Mouse (Mus musculus): ENCODE measurements around the gene Brox. TPM values are rescaled to one million over a fixed set of nuclear protein-coding genes. Genes with fewer than 3 reads are reported as not detected.

Brox gene
- polyA plus RNA-seq, 1 experiment, result 19.8 TPM

DNA sequence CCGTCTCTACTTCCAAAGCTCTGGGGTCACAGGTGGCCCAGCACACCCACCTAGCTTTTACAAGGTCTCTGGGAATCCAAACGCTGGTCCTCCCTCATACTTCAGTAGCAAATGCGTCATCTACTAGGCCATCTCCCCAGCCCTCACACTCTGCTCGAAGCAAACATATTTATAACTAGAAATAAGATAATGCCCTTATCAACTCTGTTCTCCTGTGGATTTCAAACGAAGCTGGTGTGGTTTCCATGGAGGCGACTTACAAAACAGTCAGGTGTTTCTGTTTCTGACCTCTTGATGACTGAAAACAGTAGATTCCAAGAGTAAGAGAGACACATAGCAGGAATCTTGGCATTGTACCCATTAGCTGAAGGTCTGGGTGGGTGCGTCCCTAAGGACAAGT is 69.6 kb downstream of the Brox start:
- TF ChIP-seq CTCF (conservative IDR thresholded peaks at IDR 0.05; ENCODE audit: insufficient read depth, insufficient read length, low read depth, low read length), result no peak
- no peak for TF ChIP-seq POLR2A (IDR thresholded peaks at IDR 0.05; ENCODE audit: low read depth, low read length)
- Histone ChIP-seq H3K4me3 (ENCODE audit: insufficient read depth, low read depth, low read length) (no peak overlapping the region), H3K4me1 (ENCODE audit: control insufficient read depth, insufficient read depth, low read length) (no peaks in the 10 kb centered on the region), H3K27ac (ENCODE audit: insufficient read depth, low read depth, low read length) (no peak overlapping the region), H3K27me3 (replicated peaks; ENCODE audit: control insufficient read depth, insufficient read depth, low read length) (no peaks in the 10 kb centered on the region), H3K36me3 (ENCODE audit: control insufficient read depth, insufficient read depth, low read length) (no peaks in the 10 kb centered on the region)
- DNase-seq, result no peak
- WGBS, result 84% methylated on average over 7 of the region's 7 CpGs

Other genes starting within 250 kb of the Brox start
- gene Disp1, start 75.7 kb downstream of the Brox start, polyA plus RNA-seq (2012; rRNA removed), result 5.5 and 5.9 TPM in 2 replicates
- gene Aida, start 679 bp downstream of the Brox start, polyA plus RNA-seq (2012; rRNA removed), result 13.2 and 16.8 TPM in 2 replicates
- 60.5 and 63.6 TPM in 2 replicates for gene Mia3, start 72.3 kb upstream of the Brox start, polyA plus RNA-seq (2012; rRNA removed)
- 3.8 and 6.7 TPM in 2 replicates for gene Taf1a, start 91.7 kb upstream of the Brox start, polyA plus RNA-seq (2012; rRNA removed)
- 0.16 and 0.98 TPM in 2 replicates for gene Hhipl2, start 120.9 kb upstream of the Brox start, polyA plus RNA-seq (2012; rRNA removed)

All from kidney, adult 2 months (tissue).